Mouse (Mus musculus) liver, embryonic 14.5 days (tissue): ENCODE results near the gene Dnhd1.

Experiments
- CTCF ChIP-seq: IDR thresholded peaks from 2 replicates; pipeline ENCODE4 v1.5.1; 2016; ENCODE audit warnings: antibody characterized with exemption, low read depth, control low read depth
- EP300 ChIP-seq: IDR thresholded peaks from 2 replicates; pipeline ENCODE4 v1.6.1; 2016; ENCODE audit warnings: antibody characterized with exemption, low read depth

- TF ChIP-seq EP300, result no peak
- TF ChIP-seq CTCF, result no peak
These were observed 91.4 kb downstream of the Dnhd1 start for GRCm38 (mm10) chr7:105741978-105742377.
